Mouse (Mus musculus) CH12.LX (cell line): ENCODE measurements around the gene Tshz2. TPM values are rescaled to one million over a fixed set of nuclear protein-coding genes. Genes with fewer than 3 reads are reported as not detected.

Experiments
- DNase-seq: peaks from one replicate; pipeline ENCODE4 v3.0.0-alpha.2; 2013; ENCODE audit errors: extremely low read depth
- H3K27ac ChIP-seq: 2 replicates; pipeline ENCODE4 v1.5.1; 2012; ENCODE audit warnings: low read depth, mild to moderate bottlenecking, control low read depth, moderate library complexity; ENCODE audit not compliant: insufficient read depth
- H3K27me3 ChIP-seq: replicated peaks from 2 replicates; pipeline ENCODE3; 2012; ENCODE audit warnings: inconsistent platforms
- H3K36me3 ChIP-seq, 2 experiments: replicated peaks in 1 of 2; 2 replicates each; pipeline versions ENCODE3 to v1.6.1; 2012; ENCODE audit warnings: inconsistent platforms in 1 of 2, low read length in 1 of 2, mild to moderate bottlenecking in 1 of 2, mixed read lengths in 1 of 2, moderate library complexity in 1 of 2; ENCODE audit not compliant: control insufficient read depth in 1 of 2, insufficient read depth in 1 of 2
- H3K4me1 ChIP-seq, 2 experiments: 2 replicates each; pipeline ENCODE4 v1.6.1; 2012; ENCODE audit warnings: inconsistent platforms in 1 of 2, moderate library complexity in 1 of 2; ENCODE audit not compliant: insufficient read depth in 2 of 2, control insufficient read depth in 1 of 2
- H3K4me2 ChIP-seq: 2 replicates; pipeline ENCODE4 v1.6.1; 2012; ENCODE audit warnings: low read depth, mild to moderate bottlenecking, control low read depth; ENCODE audit not compliant: poor library complexity, insufficient read depth, severe bottlenecking
- H3K4me3 ChIP-seq, 3 experiments: fragments of 150-350 bp in 1 of 3; sonication (generic) in 1 of 3; replicated peaks in 1 of 3; 2 replicates each; pipeline versions ENCODE3 to v1.5.1; 2011 to 2012; ENCODE audit warnings: low read depth in 2 of 3, low read length in 2 of 3, mild to moderate bottlenecking in 2 of 3, moderate library complexity in 2 of 3, control low read depth in 1 of 3, improper control_type of control experiment in 1 of 3, inconsistent platforms in 1 of 3, mixed read lengths in 1 of 3; ENCODE audit not compliant: poor library complexity in 1 of 3
- H3K79me2 ChIP-seq: replicated peaks from 2 replicates; pipeline ENCODE4 v1.6.1; 2012; ENCODE audit warnings: mild to moderate bottlenecking, moderate library complexity; ENCODE audit not compliant: control insufficient read depth, poor library complexity, insufficient read depth, severe bottlenecking; ENCODE audit errors: extremely low read depth
- H3K9ac ChIP-seq: 2 replicates; pipeline ENCODE4 v1.6.1; 2012; ENCODE audit warnings: low read depth, mild to moderate bottlenecking, control low read depth, moderate library complexity; ENCODE audit not compliant: insufficient read depth
- H3K9me3 ChIP-seq: replicated peaks from 2 replicates; pipeline ENCODE3; 2012; ENCODE audit warnings: low read length, inconsistent platforms, mixed read lengths
- ELF1 ChIP-seq: IDR thresholded peaks from 2 replicates; pipeline ENCODE4 v1.6.1; 2014; ENCODE audit warnings: low read depth, mild to moderate bottlenecking, inconsistent platforms, low read length, improper control_type of control experiment
- ETS1 ChIP-seq: conservative IDR thresholded peaks from 2 replicates; pipeline ENCODE4 v1.6.1; 2012; ENCODE audit warnings: low read depth, mild to moderate bottlenecking, inconsistent platforms, low read length, improper control_type of control experiment, moderate library complexity
- GABPA ChIP-seq: IDR thresholded peaks from 2 replicates; pipeline ENCODE4 v1.6.1; 2012; ENCODE audit warnings: low read depth, low read length, improper control_type of control experiment, inconsistent platforms; ENCODE audit not compliant: insufficient replicate concordance
- HCFC1 ChIP-seq: IDR thresholded peaks from 2 replicates; pipeline ENCODE4 v1.6.1; 2012; ENCODE audit warnings: low read depth, mild to moderate bottlenecking, inconsistent platforms, low read length, improper control_type of control experiment
- JUN ChIP-seq: IDR thresholded peaks from 2 replicates; pipeline ENCODE4 v1.6.1; 2011; ENCODE audit warnings: low read depth, mild to moderate bottlenecking, low read length, improper control_type of control experiment, moderate library complexity; ENCODE audit not compliant: insufficient read depth
- MAX ChIP-seq: IDR thresholded peaks from 2 replicates; pipeline ENCODE4 v1.6.1; 2011; ENCODE audit warnings: low read length, improper control_type of control experiment
- MAZ ChIP-seq: IDR thresholded peaks from 2 replicates; pipeline ENCODE4 v1.6.1; 2012; ENCODE audit warnings: low read depth, mild to moderate bottlenecking, inconsistent platforms, low read length, improper control_type of control experiment, moderate library complexity
- MEF2A ChIP-seq: IDR thresholded peaks from 2 replicates; pipeline ENCODE4 v1.6.1; 2014; ENCODE audit warnings: low read depth, mild to moderate bottlenecking, inconsistent platforms, low read length, improper control_type of control experiment, borderline replicate concordance
- MXI1 ChIP-seq: IDR thresholded peaks from 2 replicates; pipeline ENCODE4 v1.6.1; 2011; ENCODE audit warnings: mild to moderate bottlenecking, low read depth, low read length, improper control_type of control experiment
- NELFE ChIP-seq: IDR thresholded peaks from 2 replicates; pipeline ENCODE4 v1.6.1; 2011; ENCODE audit warnings: low read depth, low read length, improper control_type of control experiment
- PAX5 ChIP-seq: IDR thresholded peaks from 2 replicates; pipeline ENCODE4 v1.6.1; 2012; ENCODE audit warnings: low read length, inconsistent platforms, mixed read lengths
- POLR2A ChIP-seq: IDR thresholded peaks from 2 replicates; pipeline ENCODE4 v1.6.1; 2011; ENCODE audit warnings: low read depth, mild to moderate bottlenecking, improper control_type of control experiment, low read length
- SIN3A ChIP-seq: IDR thresholded peaks from 2 replicates; pipeline ENCODE4 v1.6.1; 2012; ENCODE audit warnings: low read length, improper control_type of control experiment, inconsistent platforms
- TCF12 ChIP-seq: IDR thresholded peaks from 2 replicates; pipeline ENCODE4 v1.6.1; 2014; ENCODE audit warnings: low read depth, mild to moderate bottlenecking, inconsistent platforms, low read length, improper control_type of control experiment
- UBTF ChIP-seq: IDR thresholded peaks from 2 replicates; pipeline ENCODE4 v1.6.1; 2012; ENCODE audit warnings: low read depth, mild to moderate bottlenecking, inconsistent platforms, low read length, improper control_type of control experiment, moderate library complexity
- USF1 ChIP-seq: IDR thresholded peaks from 2 replicates; pipeline ENCODE4 v1.6.1; 2014; ENCODE audit warnings: low read depth, mild to moderate bottlenecking, inconsistent platforms, low read length, improper control_type of control experiment
- USF2 ChIP-seq: conservative IDR thresholded peaks from 2 replicates; pipeline ENCODE4 v1.6.1; 2011; ENCODE audit warnings: low read depth, low read length, improper control_type of control experiment
- ZC3H11A ChIP-seq: IDR thresholded peaks from 2 replicates; pipeline ENCODE4 v1.6.1; 2012; ENCODE audit warnings: low read depth, mild to moderate bottlenecking, inconsistent platforms, low read length, improper control_type of control experiment
- ZNF384 ChIP-seq: IDR thresholded peaks from 2 replicates; pipeline ENCODE4 v1.6.1; 2012; ENCODE audit warnings: low read depth, low read length, improper control_type of control experiment, inconsistent platforms
- dilution Hi-C: fragments of 300-500 bp; cut with MboI; formaldehyde crosslinking; loops from 2 replicates; pipeline ENCODE4 v1.14.3; 2020; ENCODE audit warnings: low sequenced_read_pairs; ENCODE audit not compliant: extremely low pct_unique_long_range_greater_than_20kb, extremely low pct_ligation_motif_present
- in situ Hi-C: fragments of 300-500 bp; cut with MboI; formaldehyde crosslinking; loops from 3 replicates; pipeline ENCODE4 v1.14.3; 2019; ENCODE audit warnings: low sequenced_read_pairs, low pct_ligation_motif_present, low pct_unique_long_range_greater_than_20kb, mixed read lengths
- polyA plus RNA-seq: library from polyadenylated mRNA; unstranded; fragments of >175 nt; gene quantifications from 2 replicates; pipeline ENCODE4 v1.2.1, GENCODE M21; 2012; ENCODE audit warnings: low read depth; ENCODE audit not compliant: insufficient read length
- total RNA-seq, 2 experiments: library from RNA; depleted of rRNA; stranded (reverse); fragments of 300-350 nt in 1 of 2; fragments of >200 nt in 1 of 2; gene quantifications; 2 replicates each; pipeline ENCODE4 v1.2.3; 2012 to 2014

The Tshz2 gene
- total and polyA plus RNA-seq, 3 experiments: not detected

GRCm38 (mm10) chr2:169762301-169762700, 129.5 kb downstream of the Tshz2 start:
- in situ Hi-C loops (no loop called here), dilution Hi-C loops (no loop called here)

DNA sequence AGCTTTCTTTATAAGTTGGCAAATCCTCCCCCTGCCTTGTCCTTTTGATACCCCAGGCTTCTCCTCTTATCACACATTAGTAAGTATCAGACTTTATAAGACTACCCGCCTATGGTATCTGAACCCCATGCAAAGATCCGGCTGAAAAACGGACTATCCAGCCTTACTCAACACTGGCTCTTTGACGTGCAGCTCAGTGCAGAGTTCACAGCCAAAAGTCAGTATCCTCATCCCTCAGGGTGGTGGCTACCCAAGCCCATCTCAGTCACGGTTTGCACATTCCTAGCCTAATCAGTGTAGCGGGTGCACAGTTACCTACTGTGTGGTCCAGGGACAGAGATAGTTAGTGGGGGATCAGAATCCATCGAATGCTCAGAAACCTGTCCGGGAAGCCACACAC, 130.9 kb downstream of the Tshz2 start:
- H3K4me3 ChIP-seq: no peak overlapping the region
- TF ChIP-seq JUN: no peak
- TF ChIP-seq USF2: no peak
- no peak for TF ChIP-seq TCF12
- no peak for TF ChIP-seq GABPA
- TF ChIP-seq MEF2A: no peak
- TF ChIP-seq PAX5: no peak
- no peak for TF ChIP-seq MAX
- TF ChIP-seq POLR2A: no peak
- no peaks in the 10 kb centered on the region for H3K79me2 ChIP-seq
- DNase-seq: no peak
- H3K4me1 ChIP-seq: no peaks in the 10 kb centered on the region
- no peak overlapping the region for H3K27ac ChIP-seq
- no peak overlapping the region for H3K4me2 ChIP-seq
- peaks cover 89% of the 10 kb centered on the region for H3K9me3 ChIP-seq
- in situ Hi-C loops: no loop called here
- dilution Hi-C loops: no loop called here
- H3K9ac ChIP-seq: no peak overlapping the region
- no peaks in the 10 kb centered on the region for H3K27me3 ChIP-seq
- no peaks in the 10 kb centered on the region for H3K36me3 ChIP-seq

More at GRCm38 (mm10) chr2:169762301-169762700, 129.5 kb downstream of the Tshz2 start:
- Histone ChIP-seq H3K27me3 (no peaks in the 10 kb centered on the region), H3K36me3 (no peaks in the 10 kb centered on the region), H3K4me1 (no peaks in the 10 kb centered on the region), H3K27ac (no peak overlapping the region), H3K4me3 (no peak overlapping the region), H3K4me2 (no peak overlapping the region), H3K9me3 (peaks cover 89% of the 10 kb centered on the region), H3K9ac (no peak overlapping the region), H3K79me2 (no peaks in the 10 kb centered on the region)
- DNase-seq: no peak
- no peak for TF ChIP-seq POLR2A
- TF ChIP-seq ETS1: no peak
- no peak for TF ChIP-seq NELFE
- no peak for TF ChIP-seq ELF1
- no peak for TF ChIP-seq MXI1
- no peak for TF ChIP-seq SIN3A
- TF ChIP-seq MAX: no peak

- Histone ChIP-seq H3K79me2 (no peaks in the 10 kb centered on the region), H3K27ac (no peak overlapping the region), H3K36me3 (no peaks in the 10 kb centered on the region)
- dilution Hi-C loops: no loop called here
- TF ChIP-seq HCFC1: no peak
- no peak for TF ChIP-seq SIN3A
- TF ChIP-seq JUN: no peak
- no peak for TF ChIP-seq POLR2A
- TF ChIP-seq UBTF: no peak
- no peak for TF ChIP-seq ZNF384
- no peak for TF ChIP-seq PAX5
- TF ChIP-seq MAZ: no peak
- no peak for TF ChIP-seq ZC3H11A
- TF ChIP-seq USF1: no peak
- TF ChIP-seq, all 38 proteins: peak for 0
- Histone ChIP-seq H3K9me3 (peaks cover 87% of the 10 kb centered on the region), H3K4me1 (no peaks in the 10 kb centered on the region), H3K4me2 (no peak overlapping the region), H3K27me3 (no peaks in the 10 kb centered on the region), H3K9ac (no peak overlapping the region), H3K4me3 (no peak overlapping the region)
- in situ Hi-C loops: no loop called here
- no peak for DNase-seq
Measured at GRCm38 (mm10) chr2:169766247-169766646, 133.4 kb downstream of the Tshz2 start.
